Mouse (Mus musculus) retina, embryonic 14.5 days (tissue): ENCODE data around the gene Gm6460.
"Not testable (repeated sequence)": the region's sequence is repeated elsewhere in the genome, so short reads cannot be mapped to it uniquely, and the experiment has no call there.

Experiments
- DNase-seq: peaks from one replicate; pipeline ENCODE4 v3.0.0-alpha.2; 2015; ENCODE audit warnings: low spot score

Gm6460 gene

DNA sequence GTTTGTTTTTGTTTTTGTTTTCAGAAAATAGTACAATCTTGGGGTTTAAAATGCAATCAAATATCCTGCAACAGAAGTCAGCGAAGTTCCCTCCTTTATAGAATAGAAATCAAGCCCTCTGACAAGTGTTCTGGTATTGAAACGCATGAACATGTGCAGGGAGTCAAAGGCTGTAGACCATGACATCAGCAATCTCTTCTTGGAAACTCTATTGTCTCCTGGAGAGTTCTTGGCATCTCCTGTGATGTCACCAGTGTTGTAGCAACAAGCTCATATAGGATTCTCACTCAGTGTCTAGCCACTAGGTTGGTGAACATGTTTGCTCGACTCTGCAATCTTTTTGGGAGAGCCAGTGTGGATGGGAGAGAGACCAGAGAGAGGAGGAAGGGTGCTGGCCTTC, at the start of gene Gm6460:
Gene Gm6460, plus strand, starts transcription at position 301 of the 400 bp plus-strand sequence.
- DNase-seq, result not testable (repeated sequence)
